Mouse (Mus musculus) right cerebral cortex, postnatal 14 days (tissue): ENCODE data around the gene Mto1.
A peak's percentile ranks its signal among the peaks of the same experiment; 100 is the strongest.
"Not testable (repeated sequence)": the region's sequence is repeated elsewhere in the genome, so short reads cannot be mapped to it uniquely, and the experiment has no call there.

ENCODE experiments used
- DNase-seq: peaks from one replicate; pipeline ENCODE4 v3.0.0; 2022

Mto1 gene

DNA sequence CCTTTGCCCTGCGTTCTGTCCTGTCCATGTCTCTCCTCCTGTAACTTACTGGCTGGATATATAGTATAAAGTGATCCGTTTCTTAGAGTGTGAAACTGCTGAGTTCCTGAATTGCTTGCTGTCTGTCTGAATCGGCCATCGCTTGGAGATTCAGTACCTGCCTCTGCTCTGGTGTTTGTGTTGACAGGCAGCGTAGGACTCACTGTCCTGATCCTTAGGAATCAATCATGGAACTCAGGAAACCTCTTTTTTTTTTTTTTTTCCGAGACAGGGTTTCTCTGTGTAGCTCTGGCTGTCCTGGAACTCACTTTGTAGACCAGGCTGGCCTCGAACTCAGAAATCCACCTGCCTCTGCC, 58.7 kb downstream of the Mto1 start:
- DNase-seq = no peak

DNA sequence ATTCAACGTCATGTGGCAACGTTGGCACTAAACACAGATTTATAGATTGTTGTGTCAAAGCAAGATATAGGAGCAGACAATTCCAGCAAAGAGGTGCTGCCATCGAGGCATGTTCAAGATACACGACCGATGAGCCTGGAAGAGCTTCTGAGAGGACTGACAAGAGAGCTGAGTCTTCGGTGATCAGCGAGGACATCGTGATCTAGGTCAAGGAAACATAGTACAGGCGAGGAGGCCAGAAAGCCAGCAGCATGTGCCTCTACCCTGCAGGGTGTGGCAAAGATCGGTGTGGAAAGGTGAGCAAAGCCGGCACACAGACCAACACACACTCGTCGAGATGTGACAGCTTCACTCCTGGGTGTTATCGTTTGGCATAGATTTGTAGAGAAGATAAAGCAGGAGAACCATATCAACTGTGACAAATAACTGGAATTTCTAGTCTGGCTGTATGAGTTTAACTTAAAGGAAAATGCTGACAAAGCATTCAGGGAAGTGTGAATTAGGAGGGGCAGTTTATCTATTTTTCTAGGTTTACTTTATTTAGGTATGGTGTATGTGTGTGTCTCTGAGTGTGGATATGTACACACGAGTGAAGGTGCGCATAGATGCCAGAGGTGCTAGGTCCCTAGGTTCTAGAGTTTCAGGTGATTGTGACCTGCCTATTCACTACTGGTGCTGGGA, 60.2 kb downstream of the Mto1 start:
- no peak for DNase-seq

DNA sequence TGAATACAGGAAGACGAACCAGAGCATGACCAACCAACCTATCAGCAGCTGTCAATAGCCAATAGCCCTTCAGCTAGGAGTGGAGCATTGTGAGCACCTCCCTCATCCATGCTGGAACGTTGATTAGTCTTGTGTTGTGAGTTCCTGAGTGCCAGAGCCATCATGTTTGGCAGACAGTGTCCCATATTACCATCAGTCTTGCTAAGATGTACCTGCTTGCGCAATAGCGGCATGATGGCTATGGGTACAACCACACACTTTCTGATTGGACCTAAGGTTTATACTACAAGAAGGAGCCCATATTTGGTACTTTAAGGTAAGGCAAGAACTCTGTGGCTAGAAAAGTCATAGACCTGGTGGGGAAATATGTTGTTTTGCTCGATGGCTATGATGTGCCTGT, 63.7 kb downstream of the Mto1 start:
- no peak for DNase-seq

DNA sequence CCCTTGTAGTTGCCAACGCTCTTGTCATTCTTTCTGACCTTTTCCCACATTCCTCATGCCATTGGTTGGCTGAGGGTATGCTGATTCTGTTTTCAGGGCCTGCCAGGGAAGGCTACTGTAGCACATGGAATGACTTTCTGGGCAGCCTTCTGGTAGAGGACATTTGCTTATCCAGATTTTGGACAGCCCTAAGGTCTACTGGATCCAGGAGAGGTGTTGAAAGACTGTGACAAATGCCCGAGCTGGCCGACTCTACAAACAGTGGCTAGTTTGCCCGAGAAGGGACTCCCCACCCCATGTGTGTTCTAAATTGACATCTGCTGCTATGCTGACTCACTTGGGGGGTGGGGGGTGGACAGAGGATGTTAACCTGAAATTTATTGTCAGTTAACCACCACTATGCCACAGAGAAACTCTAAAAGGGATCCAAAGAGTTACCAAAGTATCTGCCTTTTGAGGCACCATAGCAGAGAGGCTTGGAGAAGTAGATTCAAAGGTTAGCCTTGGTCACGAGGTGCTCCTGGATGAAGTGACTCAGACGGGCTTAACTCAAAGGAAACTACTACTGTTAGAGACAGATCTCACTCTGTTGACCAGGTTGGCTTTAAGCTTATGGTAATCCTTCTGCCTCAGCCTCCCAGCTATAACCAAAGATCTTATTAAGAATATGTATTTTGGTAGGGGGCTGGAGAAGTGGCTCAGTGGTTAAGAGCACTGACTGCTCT, 65.9 kb downstream of the Mto1 start:
- no peak for DNase-seq

DNA sequence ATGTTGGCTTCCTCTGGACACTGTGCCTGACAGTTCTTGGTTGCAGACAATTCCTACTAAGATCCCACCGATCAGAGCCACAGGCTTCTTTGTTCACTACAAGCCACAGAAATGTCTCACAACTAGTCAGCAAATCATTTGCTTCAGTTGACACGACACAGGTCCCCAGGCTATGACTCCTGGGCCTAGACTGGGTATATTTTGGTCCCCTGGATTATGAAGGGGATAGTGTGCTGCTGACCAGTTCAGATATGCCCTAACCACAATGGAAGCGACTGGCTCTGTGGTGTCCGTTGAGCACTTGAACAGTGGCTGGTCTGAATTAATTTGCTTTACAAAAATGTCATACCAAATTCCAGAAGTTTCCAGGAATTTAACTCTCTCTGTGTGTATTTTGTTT, 66.7 kb downstream of the Mto1 start:
- no peak for DNase-seq

DNA sequence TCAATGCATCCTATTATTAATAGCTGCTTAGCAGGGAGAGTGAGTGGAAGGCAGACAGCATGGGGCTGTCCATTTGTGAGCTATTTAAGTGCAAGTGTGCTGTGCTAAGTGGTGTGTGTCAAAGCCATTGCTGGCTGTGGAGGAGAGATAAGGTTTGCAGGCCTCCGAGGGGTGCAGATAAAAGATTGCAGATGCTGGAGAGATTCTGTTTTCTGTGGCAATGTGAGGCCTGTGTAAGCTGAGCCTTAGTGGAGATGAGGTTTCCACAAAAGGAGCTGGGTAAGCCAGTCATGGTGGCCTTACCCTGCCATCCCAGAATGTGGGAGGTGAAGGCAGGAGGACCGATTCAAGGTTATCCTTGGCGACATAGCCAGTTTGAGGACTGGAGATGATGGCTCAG, 68.1 kb downstream of the Mto1 start:
- no peak for DNase-seq

DNA sequence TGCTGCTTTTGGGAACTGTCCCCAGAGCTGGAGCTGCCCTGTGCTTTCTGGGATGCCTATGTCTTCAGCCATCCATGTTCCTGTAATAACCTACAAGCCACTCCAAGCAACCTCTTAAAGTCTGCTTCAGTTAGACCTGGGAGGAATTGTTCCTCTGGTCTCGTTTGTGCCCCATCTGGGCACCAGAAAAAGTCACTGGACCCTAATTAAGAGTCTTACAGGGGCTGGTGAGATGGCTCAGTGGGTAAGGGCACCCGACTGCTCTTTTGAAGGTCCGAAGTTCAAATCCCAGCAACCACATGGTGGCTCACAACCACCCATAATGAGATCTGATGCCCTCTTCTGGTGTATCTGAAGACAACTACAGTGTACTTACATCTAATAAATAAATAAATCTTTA, 69.2 kb downstream of the Mto1 start:
- not testable (repeated sequence) for DNase-seq

DNA sequence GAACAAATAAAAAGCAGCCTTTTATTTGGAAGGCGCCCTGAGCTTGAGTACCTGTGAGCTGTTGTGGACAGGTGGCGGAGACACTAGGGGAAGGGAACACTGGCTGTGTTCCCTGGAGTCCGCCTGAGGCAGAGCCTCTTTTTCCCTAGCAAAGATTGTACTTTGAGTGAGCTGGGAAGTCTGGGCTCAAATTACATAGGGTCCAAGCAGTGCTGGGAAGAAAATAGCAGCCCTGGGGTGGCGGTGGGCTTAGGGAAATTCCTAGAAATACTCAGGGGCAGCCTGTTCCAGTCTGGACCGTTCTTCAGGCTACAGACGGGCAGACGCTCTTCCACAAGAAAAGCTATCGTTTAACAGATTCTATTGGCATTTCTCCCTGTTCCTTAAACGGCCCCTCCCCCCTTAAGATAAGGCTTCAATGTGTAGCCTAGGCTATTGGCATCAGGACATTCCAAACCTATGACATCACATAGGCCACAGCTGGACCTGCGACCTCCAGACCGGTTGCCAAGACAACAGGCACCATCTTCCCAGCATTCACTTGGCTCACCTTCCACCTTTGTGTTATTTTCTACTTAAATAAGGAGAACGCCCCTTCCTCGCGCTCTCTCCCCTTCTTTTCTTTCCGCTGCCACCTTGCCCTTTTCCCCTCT, 72.2 kb downstream of the Mto1 start:
- DNase-seq = no peak

DNA sequence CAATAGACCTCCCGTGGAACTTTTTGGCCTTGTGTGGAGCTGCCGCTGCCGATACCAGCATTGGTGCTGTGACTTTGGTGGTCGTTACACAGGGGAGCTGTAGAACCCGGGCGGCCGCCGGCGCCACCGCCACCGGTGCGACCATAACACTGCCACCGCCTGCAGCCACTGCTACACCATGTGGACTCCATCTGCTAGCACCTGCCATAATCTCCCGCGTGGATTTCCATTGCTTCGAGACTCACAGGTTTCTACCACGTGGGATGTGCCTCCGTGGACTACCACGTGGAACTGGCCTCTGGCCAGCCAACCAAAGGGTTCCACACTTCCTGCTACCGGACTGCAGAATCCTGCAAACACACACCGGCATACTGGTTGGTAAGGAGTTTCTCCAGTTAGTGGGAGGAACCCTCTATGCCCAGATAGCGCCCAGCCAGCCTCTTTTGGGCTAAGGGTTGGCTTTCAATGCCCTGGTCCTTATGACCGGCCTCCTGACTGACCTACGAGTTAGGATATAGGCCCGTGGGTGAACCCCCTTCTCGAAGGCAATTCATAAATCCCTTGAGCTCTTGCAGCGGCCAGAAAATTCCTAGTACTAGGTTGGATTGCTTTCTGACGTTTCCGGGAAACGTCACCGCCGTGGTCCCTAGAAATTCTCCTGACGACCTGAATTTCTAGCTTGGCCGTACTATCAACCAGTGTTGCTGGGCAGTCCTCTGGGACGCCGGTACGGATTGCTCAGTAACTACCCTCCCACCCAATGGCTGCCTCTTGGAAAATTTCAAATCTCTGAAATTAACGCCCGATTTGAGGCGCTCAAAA, 73.0 kb downstream of the Mto1 start:
- peak; percentile 68 for DNase-seq

DNA sequence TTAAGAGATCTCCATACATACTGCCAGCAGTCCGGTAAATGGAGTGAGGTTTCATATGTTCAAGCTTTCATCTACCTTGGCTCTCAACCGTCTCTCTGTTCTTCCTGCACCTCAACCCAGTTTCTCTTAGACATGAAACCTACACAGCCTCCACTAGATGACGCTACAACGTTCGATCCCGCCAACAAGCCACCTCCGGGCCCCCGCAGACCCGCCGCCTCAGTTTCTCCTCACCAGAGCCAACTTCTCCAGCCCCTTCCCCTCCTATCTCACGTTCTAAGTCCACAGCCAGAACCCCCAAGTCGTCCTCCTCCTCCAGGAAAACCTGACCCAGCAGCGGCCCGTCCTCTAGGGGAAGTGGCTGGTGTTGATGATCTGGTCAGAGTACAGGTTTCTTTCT, 73.7 kb downstream of the Mto1 start:
- no peak for DNase-seq
